Mouse (Mus musculus): ENCODE measurements at regions not wholly inside any gene's neighbourhood (a gene's known extent, or its start where the extent isn't known, plus 50 kb on each side); places are given as distances from the start of the nearest gene placed in this dataset.

DNA sequence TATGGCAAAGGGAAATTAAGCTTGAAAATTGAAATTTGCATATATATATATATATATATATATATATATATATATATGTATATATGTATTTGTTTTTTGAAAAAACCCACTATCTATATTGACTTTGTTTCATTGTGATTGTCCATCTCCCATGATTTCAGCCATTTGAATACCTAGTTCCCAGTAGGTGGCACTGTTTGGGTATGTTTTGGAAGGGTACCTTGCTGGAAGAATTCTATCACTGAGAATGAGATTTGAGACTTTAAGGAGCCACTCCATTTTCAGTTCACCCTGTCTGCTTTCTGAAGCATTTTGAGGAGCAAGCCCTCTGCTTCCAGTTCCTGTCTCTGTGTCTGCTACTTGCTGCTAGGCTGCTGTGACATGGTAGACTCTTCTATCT lies 72.8 kb upstream of the Ugt8a start:
- no peak overlapping the region for H3K27ac ChIP-seq (ENCODE audit: low read length)
- no peak overlapping the region for H3K9ac ChIP-seq (replicated peaks; ENCODE audit: low read depth)
- H3K4me1 ChIP-seq (ENCODE audit: insufficient read depth, low read depth, low read length) = no peaks in the 10 kb centered on the region
- H3K36me3 ChIP-seq (ENCODE audit: insufficient read depth, low read length) = no peaks in the 10 kb centered on the region
- no peak overlapping the region for H3K4me3 ChIP-seq (ENCODE audit: low read depth, low read length)
- no peaks in the 10 kb centered on the region for H3K27me3 ChIP-seq (replicated peaks; ENCODE audit: insufficient read depth, low read length)
- no peak overlapping the region for H3K4me2 ChIP-seq (replicated peaks; ENCODE audit: low read depth, low read length)
- DNase-seq (ENCODE audit: low spot score) (peak; percentile 24), ATAC-seq (no peak)
- TF ChIP-seq EP300 (IDR thresholded peaks at IDR 0.05) (no peak), CTCF (IDR thresholded peaks at IDR 0.05) (peak; percentile 57)
- H3K9me3 ChIP-seq (ENCODE audit: low read length) = no peaks in the 10 kb centered on the region

DNA sequence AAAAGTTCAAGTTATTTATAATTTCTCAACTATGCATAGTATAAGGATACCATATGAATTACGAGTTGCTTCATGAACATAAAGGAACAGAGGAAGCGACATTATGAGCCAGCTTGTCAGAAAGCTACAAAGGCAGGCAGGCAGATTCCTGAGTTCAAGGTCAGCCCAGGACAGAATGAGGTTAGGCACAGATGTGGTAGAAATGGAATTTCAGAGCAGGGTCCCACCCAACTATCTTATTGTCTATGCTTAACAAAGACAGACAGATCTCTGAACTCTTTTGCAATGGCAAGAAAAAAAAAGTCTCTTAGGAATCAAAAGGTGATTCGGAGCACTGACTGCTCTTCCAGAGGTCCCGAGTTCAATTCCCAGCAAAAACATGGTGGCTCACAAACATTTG lies 77.7 kb upstream of the Ugt8a start:
- no peak overlapping the region for H3K4me3 ChIP-seq (ENCODE audit: low read depth, low read length)
- DNase-seq (ENCODE audit: low spot score) (no peak), ATAC-seq (no peak)
- H3K9ac ChIP-seq (replicated peaks; ENCODE audit: low read depth) = no peak overlapping the region
- no peak for TF ChIP-seq EP300 (IDR thresholded peaks at IDR 0.05)
- TF ChIP-seq CTCF (IDR thresholded peaks at IDR 0.05) = no peak
- no peak overlapping the region for H3K27ac ChIP-seq (ENCODE audit: low read length)
- no peaks in the 10 kb centered on the region for H3K27me3 ChIP-seq (replicated peaks; ENCODE audit: insufficient read depth, low read length)
- H3K36me3 ChIP-seq (ENCODE audit: insufficient read depth, low read length) = no peaks in the 10 kb centered on the region
- no peaks in the 10 kb centered on the region for H3K4me1 ChIP-seq (ENCODE audit: insufficient read depth, low read depth, low read length)
- no peaks in the 10 kb centered on the region for H3K9me3 ChIP-seq (ENCODE audit: low read length)
- WGBS = 81% methylated on average over 4 of the region's 4 CpGs
- H3K4me2 ChIP-seq (replicated peaks; ENCODE audit: low read depth, low read length) = no peak overlapping the region

DNA sequence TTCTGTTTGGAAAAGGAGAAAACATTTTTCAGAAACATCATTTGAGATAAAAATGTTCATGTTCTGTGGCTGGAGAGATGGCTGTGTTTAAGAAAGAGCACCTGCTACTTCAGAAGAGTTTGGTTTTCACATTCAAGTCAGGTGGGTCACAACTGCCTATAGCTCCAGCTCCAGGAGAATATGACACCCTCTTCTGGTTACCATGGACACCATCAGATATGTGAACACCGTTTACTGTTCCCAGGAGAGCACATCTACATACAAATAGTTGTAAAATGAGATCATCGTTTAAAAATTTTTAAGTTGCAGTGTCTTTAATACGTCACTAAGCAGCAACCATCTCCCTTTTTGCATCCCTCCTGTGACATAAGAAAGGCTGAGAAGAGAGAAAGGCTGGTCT lies 105.9 kb upstream of the Ugt8a start:
- DNase-seq (ENCODE audit: low spot score) (peak; percentile 62), ATAC-seq (peak; percentile 81)
- Histone ChIP-seq H3K36me3 (ENCODE audit: insufficient read depth, low read length) (no peaks in the 10 kb centered on the region), H3K4me1 (ENCODE audit: insufficient read depth, low read depth, low read length) (no peaks in the 10 kb centered on the region), H3K27me3 (replicated peaks; ENCODE audit: insufficient read depth, low read length) (no peaks in the 10 kb centered on the region), H3K4me3 (ENCODE audit: low read depth, low read length) (no peak overlapping the region), H3K9ac (replicated peaks; ENCODE audit: low read depth) (no peak overlapping the region), H3K4me2 (replicated peaks; ENCODE audit: low read depth, low read length) (no peak overlapping the region), H3K9me3 (ENCODE audit: low read length) (no peaks in the 10 kb centered on the region), H3K27ac (ENCODE audit: low read length) (no peak overlapping the region)
- WGBS = 4% methylated on average over 3 of the region's 3 CpGs
- TF ChIP-seq EP300 (IDR thresholded peaks at IDR 0.05) (no peak), CTCF (IDR thresholded peaks at IDR 0.05) (no peak)

DNA sequence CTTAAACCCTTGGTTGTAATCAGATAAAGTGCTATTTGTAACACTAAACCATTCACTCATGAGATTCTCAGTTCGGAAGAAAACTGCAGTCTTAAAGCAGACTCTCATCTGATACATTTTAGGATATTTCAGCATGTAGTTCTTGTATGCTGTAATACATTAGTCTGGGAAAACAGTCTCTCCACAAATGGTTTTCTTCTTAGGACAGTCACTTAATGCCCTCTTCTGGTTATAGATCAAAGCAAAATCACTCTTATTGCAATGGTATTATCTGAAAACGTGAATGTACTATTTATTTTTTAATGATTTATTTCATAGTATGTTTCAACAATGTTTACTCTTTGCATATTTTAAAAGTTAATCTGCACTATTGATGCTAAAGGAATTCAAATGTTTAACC lies 106.4 kb upstream of the Ugt8a start:
- no peaks in the 10 kb centered on the region for H3K4me1 ChIP-seq (ENCODE audit: insufficient read depth, low read depth, low read length)
- H3K27ac ChIP-seq (ENCODE audit: low read length) = no peak overlapping the region
- H3K9ac ChIP-seq (replicated peaks; ENCODE audit: low read depth) = no peak overlapping the region
- H3K9me3 ChIP-seq (ENCODE audit: low read length) = no peaks in the 10 kb centered on the region
- no peak overlapping the region for H3K4me2 ChIP-seq (replicated peaks; ENCODE audit: low read depth, low read length)
- DNase-seq (ENCODE audit: low spot score) (peak; percentile 43), ATAC-seq (peak; percentile 48; the same call in 1 of the 2 replicates)
- WGBS = 13% methylated on average over 2 of the region's 2 CpGs
- H3K27me3 ChIP-seq (replicated peaks; ENCODE audit: insufficient read depth, low read length) = no peaks in the 10 kb centered on the region
- TF ChIP-seq EP300 (IDR thresholded peaks at IDR 0.05) (no peak), CTCF (IDR thresholded peaks at IDR 0.05) (peak; percentile 15; the same call in 1 of the 2 replicates)
- no peak overlapping the region for H3K4me3 ChIP-seq (ENCODE audit: low read depth, low read length)
- H3K36me3 ChIP-seq (ENCODE audit: insufficient read depth, low read length) = no peaks in the 10 kb centered on the region

DNA sequence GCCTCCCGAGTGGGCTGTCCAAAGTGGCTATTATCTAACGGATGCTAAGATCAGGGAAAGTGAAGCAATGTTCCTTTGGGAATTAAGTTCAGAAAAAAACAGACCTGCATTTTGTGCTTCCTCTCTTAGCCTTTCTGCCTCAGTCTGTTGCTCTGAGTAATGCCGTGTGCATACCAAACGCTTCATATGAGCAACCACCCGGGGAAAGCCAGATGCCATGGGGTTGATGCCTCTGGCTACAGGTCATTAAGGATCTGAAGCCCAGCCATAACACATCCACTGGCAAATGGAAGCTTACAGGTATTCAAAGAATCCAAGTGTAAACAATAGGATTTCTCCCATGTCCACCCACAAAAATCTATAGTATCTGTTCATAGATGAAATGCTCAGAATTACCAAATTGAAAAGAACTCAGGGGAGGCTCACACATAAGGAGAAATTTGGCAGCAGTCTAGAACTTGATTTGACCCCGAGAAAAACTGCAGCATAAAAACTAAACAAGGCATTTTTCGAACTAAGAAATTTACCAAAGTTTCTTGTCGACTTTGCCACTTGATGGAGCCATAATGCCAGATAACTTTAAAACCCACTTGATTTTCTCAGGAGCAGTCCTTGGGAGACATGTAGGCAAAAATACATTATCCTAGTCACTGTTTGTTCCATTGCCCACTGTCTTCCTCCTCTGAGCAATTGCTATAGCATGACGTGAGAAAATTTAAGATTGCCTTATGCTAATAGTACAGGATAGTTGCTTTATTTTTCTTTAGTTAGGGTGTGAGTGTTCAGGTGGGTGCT lies 107.8 kb upstream of the Ugt8a start:
- TF ChIP-seq CTCF (IDR thresholded peaks at IDR 0.05) = peak; percentile 41
- no peak for TF ChIP-seq EP300 (IDR thresholded peaks at IDR 0.05)
- peak; percentile 32 for DNase-seq (ENCODE audit: low spot score)

DNA sequence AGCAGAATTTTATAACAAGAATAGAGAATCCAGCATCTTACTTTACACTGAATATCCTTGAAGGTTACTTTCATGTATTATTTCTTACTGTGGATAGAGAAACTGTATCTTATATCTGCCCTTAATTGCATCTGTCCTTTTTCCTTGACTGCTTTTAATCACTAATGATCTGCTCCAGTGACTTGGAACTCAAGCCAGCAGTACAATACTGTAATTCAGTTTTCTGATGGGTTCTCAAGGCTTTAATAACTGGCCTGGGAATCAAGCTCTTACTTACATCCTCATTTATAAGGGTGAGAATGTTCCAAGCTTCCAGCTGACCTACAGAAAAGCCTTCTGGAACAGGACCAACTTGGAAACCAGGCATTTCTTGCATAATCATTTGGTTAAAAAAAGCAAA lies 120.2 kb upstream of the Ugt8a start:
- H3K4me2 ChIP-seq (replicated peaks; ENCODE audit: low read depth, low read length) = no peak overlapping the region
- no peak for TF ChIP-seq EP300 (IDR thresholded peaks at IDR 0.05)
- no peak for TF ChIP-seq CTCF (IDR thresholded peaks at IDR 0.05)
- H3K9me3 ChIP-seq (ENCODE audit: low read length) = no peaks in the 10 kb centered on the region
- no peaks in the 10 kb centered on the region for H3K36me3 ChIP-seq (ENCODE audit: insufficient read depth, low read length)
- no peak for ATAC-seq
- no peaks in the 10 kb centered on the region for H3K27me3 ChIP-seq (replicated peaks; ENCODE audit: insufficient read depth, low read length)
- no peaks in the 10 kb centered on the region for H3K4me1 ChIP-seq (ENCODE audit: insufficient read depth, low read depth, low read length)
- no peak overlapping the region for H3K4me3 ChIP-seq (ENCODE audit: low read depth, low read length)
- peak; percentile 9 for DNase-seq (ENCODE audit: low spot score)
- no peak overlapping the region for H3K9ac ChIP-seq (replicated peaks; ENCODE audit: low read depth)
- no peak overlapping the region for H3K27ac ChIP-seq (ENCODE audit: low read length)

More for the DNA sequence above, 107.8 kb upstream of the Ugt8a start:
- Histone ChIP-seq H3K9me3 (ENCODE audit: low read length) (no peaks in the 10 kb centered on the region), H3K4me3 (ENCODE audit: low read depth, low read length) (no peak overlapping the region), H3K4me1 (ENCODE audit: insufficient read depth, low read depth, low read length) (no peaks in the 10 kb centered on the region), H3K36me3 (ENCODE audit: insufficient read depth, low read length) (no peaks in the 10 kb centered on the region), H3K9ac (replicated peaks; ENCODE audit: low read depth) (no peak overlapping the region), H3K27ac (ENCODE audit: low read length) (no peak overlapping the region), H3K4me2 (replicated peaks; ENCODE audit: low read depth, low read length) (no peak overlapping the region), H3K27me3 (replicated peaks; ENCODE audit: insufficient read depth, low read length) (no peaks in the 10 kb centered on the region)
- WGBS = 39% methylated on average over 9 of the region's 9 CpGs
- no peak for ATAC-seq
